Mouse (Mus musculus) inflammation-experienced regulatory T-cells (primary cell): ENCODE measurements around the gene Proca1. TPM values are rescaled to one million over a fixed set of nuclear protein-coding genes. Genes with fewer than 3 reads are reported as not detected.

Experiments used
- polyA plus RNA-seq, 2 experiments: library from polyadenylated mRNA; unstranded; fragments of 100-300 nt; shearing (Covaris generic); gene quantifications; one replicate each; pipeline ENCODE4 v1.2.1; 2017

Proca1 gene
- 1 to 10 TPM in 1 of 2 experiments, under 1 TPM in 1; 0.71 to 3.6 TPM for polyA plus RNA-seq

GRCm38 (mm10) chr11:78193113-78193512 is at the start of gene Proca1:
Proca1 (plus strand) TSS chr11:78193392.

GRCm38 (mm10) chr11:78164924-78165760 is 28.1 kb upstream of the Proca1 start, which contains the start of gene Traf4:
Traf4 (minus strand) TSS chr11:78165589.

GRCm38 (mm10) chr11:78176402-78176862 is 16.8 kb upstream of the Proca1 start, which contains the start of the genes Nek8 and Tlcd1:
Nek8 (minus strand) TSS chr11:78176675.
Tlcd1 (plus strand) TSS chr11:78176711.

DNA sequence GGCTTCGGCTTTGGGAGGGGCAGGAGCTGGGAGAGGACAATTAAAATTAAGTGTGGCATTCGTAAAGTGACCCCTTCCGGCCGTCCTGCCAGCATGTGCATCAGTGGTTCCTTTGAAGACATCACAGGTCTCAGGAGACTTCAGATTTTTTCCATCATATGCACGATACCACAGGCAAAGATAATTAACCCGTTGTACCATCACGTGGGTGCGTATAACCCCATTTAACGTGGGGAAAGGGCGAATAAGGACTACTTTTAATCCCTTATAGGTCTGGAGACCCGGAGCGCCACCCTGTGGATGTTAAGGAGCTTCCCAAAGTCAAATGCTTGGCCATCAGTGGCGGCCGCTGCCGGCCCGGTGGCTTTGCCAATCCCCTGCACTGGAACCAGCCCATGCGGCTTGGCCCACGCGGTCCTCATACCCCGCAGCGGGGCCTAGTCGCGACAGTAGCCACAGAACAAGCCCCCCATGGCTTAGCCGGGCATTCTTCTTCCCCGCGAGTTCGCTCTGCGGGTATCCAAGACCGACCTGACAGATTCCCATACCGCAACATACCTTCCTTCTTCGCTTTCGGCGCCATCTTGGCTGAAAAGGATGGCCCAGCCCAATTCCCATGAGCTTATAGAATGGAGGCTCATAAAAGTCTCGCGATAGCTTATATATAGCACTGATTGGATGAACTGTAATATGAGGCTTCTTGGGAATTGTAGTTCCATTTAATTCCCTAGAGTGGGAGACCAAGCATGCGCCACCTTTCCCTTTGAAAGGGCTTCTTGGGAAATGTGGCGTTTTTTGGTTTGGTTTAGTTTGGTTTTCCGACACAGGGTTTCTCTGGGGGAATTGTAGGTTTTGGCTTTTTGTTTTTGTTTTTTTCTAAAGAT is 10.0 kb upstream of the Proca1 start, which contains the start of gene Rpl23a:
TSS of gene Rpl23a (minus strand) at position 624 of the 884 bp plus-strand sequence.

DNA sequence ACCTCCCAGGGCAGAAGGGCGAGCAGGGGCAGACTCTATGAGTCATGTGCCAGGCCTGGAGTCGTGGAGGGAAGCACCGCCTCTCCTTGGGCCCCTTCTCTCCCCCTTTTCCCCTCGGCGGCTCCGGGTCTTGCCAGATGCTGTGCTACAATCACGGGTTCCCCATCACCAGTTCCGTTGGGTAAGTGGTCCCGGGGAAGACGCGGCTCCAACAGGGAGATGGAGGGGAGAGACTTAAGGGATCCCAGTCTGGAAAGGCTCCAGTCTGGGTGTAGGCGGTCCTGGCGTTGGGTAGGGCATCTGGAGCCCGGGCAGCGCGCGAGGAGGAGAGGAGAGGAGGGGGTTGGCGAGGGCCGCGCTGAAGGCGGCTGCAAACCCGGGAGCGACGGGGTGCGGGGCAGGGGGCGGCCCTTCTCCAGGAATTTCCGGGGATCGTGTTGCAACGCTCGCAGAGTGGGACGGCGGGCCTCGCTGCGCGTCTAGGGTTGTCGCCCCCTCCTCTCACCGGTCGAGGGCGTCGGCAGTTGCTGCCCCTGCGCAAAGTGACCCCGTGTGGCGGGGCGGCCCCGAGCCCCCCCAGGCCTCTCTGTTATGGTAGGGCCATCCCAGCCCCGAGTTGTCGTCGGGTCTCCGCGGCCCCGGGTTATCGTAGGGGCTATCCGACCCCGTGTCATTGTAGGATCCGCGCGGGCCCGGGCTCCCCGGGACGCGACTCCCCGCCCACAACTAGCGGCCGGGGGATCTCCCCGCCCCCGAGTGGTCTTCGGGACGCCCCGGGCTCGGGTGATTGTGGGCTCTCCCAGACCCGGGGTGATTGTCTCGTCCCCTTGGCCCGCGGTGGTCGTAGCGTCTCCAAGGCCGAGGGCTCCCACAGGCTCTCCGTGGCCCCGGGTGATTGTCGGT is 4.6 kb upstream of the Proca1 start, which contains the start of gene Rab34:
TSS of gene Rab34 (plus strand) at position 100 of the 903 bp plus-strand sequence.

DNA sequence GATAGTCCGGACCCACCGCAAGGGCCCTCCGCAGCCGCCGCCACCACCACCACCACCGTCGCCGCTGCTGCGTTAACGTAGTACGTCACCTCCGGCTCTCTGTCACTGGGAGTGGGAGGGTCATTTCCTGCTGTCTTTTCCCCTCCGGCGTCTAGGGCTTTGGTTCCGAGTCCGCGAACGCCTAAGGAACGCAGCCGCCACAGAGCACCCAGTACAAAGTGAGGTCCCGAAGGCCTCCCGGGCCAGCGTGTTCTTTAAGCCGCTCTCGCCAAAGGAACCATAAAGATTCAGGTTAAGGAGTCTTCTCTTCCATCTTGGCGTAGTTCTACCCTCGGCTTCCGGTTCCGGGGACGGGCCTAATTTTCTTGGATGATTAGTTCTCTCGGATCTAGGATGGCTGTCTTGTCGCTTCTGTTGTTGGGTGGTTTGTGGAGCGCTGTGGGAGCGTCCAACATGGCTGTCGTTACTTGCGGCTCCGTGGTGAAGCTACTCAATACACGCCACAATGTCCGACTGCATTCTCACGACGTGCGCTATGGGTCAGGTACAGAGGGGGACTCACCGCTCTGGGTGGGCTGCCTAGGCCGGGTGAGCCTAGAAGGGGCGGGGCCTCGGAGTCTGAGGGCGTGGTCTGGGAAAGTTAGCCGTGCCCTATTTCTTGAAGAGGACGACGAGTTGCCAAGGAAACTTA is 52.6 kb downstream of the Proca1 start, which contains the start of the genes Sdf2 and Supt6:
TSS of gene Sdf2 (plus strand) at position 120 of the 691 bp plus-strand sequence.
TSS of gene Supt6 (minus strand) at position 361 of the 691 bp plus-strand sequence.

Other genes with a start within 250 kb of the Proca1 start
- gene Phf12, start 210.6 kb upstream of the Proca1 start, polyA plus RNA-seq, result 10 to 100 TPM; 39.8 to 49.5 TPM
- gene Dhrs13, start 161.1 kb upstream of the Proca1 start, polyA plus RNA-seq, result 10 to 100 TPM in 1 of 2 experiments, 1 to 10 TPM in 1; 3.5 to 11.3 TPM
- gene Flot2, start 155.5 kb upstream of the Proca1 start, polyA plus RNA-seq, result 10 to 100 TPM; 45.2 to 46.9 TPM
- gene Eral1, start 113.0 kb upstream of the Proca1 start, polyA plus RNA-seq, result 10 to 100 TPM; 35.2 to 42.6 TPM
- 10 to 100 TPM; 16.4 to 22.2 TPM for gene Fam222b, start 98.7 kb upstream of the Proca1 start, polyA plus RNA-seq
- gene Traf4, start 27.8 kb upstream of the Proca1 start, polyA plus RNA-seq, result 10 to 100 TPM; 37.7 to 41.3 TPM
- gene Nek8, start 16.7 kb upstream of the Proca1 start, polyA plus RNA-seq, result 10 to 100 TPM; 10.2 to 10.5 TPM
- 1 to 10 TPM; 3.2 to 3.4 TPM for gene Tlcd1, start 16.7 kb upstream of the Proca1 start, polyA plus RNA-seq
- 1,000 to 10,000 TPM; 1,229 to 1,373 TPM for gene Rpl23a, start 9.8 kb upstream of the Proca1 start, polyA plus RNA-seq
- 1 to 10 TPM; 1.6 to 3.9 TPM for gene Rab34, start 5.0 kb upstream of the Proca1 start, polyA plus RNA-seq
- 100 to 1,000 TPM in 1 of 2 experiments, 10 to 100 TPM in 1; 85.9 to 108 TPM for gene Sdf2, start 52.4 kb downstream of the Proca1 start, polyA plus RNA-seq
- gene Supt6, start 52.6 kb downstream of the Proca1 start, polyA plus RNA-seq, result 10 to 100 TPM; 35.7 to 38.9 TPM
- 10 to 100 TPM; 70.9 to 82.1 TPM for gene 2610507B11Rik, start 68.4 kb downstream of the Proca1 start, polyA plus RNA-seq
- 1 to 10 TPM in 1 of 2 experiments, under 1 TPM in 1; 0.61 to 1.1 TPM for gene BC030499, start 97.4 kb downstream of the Proca1 start, polyA plus RNA-seq
- 1 to 10 TPM; 1.8 to 2.6 TPM for gene Spag5, start 108.1 kb downstream of the Proca1 start, polyA plus RNA-seq
- 10 to 100 TPM in 1 of 2 experiments, 1 to 10 TPM in 1; 4.7 to 11.9 TPM for gene Aldoc, start 129.6 kb downstream of the Proca1 start, polyA plus RNA-seq
- gene Pigs, start 135.0 kb downstream of the Proca1 start, polyA plus RNA-seq, result 100 to 1,000 TPM in 1 of 2 experiments, 10 to 100 TPM in 1; 97.8 to 113 TPM
- gene Unc119, start 150.1 kb downstream of the Proca1 start, polyA plus RNA-seq, result 10 to 100 TPM; 58.4 to 82.5 TPM
- under 1 TPM; 0.30 to 0.45 TPM for gene Foxn1, start 193.2 kb downstream of the Proca1 start, polyA plus RNA-seq
- gene Slc13a2, start 228.8 kb downstream of the Proca1 start, polyA plus RNA-seq, result not detected